Mouse (Mus musculus) megakaryocyte, embryonic 14.5 days (primary cell): ENCODE results near the gene Tppp. TPM values are rescaled to one million over a fixed set of nuclear protein-coding genes. Genes with fewer than 3 reads are reported as not detected.

ENCODE experiments used
- H3K27me3 ChIP-seq: replicated peaks from 2 replicates; pipeline ENCODE3; 2012; ENCODE audit warnings: inconsistent platforms
- H3K36me3 ChIP-seq: replicated peaks from 2 replicates; pipeline ENCODE3; 2012; ENCODE audit warnings: low read length, inconsistent platforms, mixed read lengths
- H3K4me1 ChIP-seq: 2 replicates; pipeline ENCODE4 v1.6.1; 2012; ENCODE audit warnings: inconsistent platforms
- H3K4me3 ChIP-seq: replicated peaks from 2 replicates; pipeline ENCODE3; 2012; ENCODE audit warnings: moderate library complexity, mild to moderate bottlenecking, inconsistent platforms
- H3K9me3 ChIP-seq: 2 replicates; pipeline ENCODE4 v1.6.1; 2012; ENCODE audit warnings: inconsistent platforms
- FLI1 ChIP-seq: IDR thresholded peaks from 2 replicates; pipeline ENCODE4 v1.6.1; 2012; ENCODE audit warnings: low read length, inconsistent platforms, mixed read lengths
- GATA1 ChIP-seq: IDR thresholded peaks from 3 replicates; pipeline ENCODE4 v1.6.1; 2012; ENCODE audit warnings: mixed read lengths, low read length, inconsistent platforms, borderline replicate concordance
- polyA plus RNA-seq: library from polyadenylated mRNA; stranded (reverse); fragments of >175 nt; gene quantifications from 2 replicates; pipeline ENCODE4 v1.2.3, GENCODE M21; 2012; ENCODE audit warnings: low replicate concordance; ENCODE audit not compliant: insufficient read depth

Tppp gene
- polyA plus RNA-seq, 1 experiment = 0.17 TPM

DNA sequence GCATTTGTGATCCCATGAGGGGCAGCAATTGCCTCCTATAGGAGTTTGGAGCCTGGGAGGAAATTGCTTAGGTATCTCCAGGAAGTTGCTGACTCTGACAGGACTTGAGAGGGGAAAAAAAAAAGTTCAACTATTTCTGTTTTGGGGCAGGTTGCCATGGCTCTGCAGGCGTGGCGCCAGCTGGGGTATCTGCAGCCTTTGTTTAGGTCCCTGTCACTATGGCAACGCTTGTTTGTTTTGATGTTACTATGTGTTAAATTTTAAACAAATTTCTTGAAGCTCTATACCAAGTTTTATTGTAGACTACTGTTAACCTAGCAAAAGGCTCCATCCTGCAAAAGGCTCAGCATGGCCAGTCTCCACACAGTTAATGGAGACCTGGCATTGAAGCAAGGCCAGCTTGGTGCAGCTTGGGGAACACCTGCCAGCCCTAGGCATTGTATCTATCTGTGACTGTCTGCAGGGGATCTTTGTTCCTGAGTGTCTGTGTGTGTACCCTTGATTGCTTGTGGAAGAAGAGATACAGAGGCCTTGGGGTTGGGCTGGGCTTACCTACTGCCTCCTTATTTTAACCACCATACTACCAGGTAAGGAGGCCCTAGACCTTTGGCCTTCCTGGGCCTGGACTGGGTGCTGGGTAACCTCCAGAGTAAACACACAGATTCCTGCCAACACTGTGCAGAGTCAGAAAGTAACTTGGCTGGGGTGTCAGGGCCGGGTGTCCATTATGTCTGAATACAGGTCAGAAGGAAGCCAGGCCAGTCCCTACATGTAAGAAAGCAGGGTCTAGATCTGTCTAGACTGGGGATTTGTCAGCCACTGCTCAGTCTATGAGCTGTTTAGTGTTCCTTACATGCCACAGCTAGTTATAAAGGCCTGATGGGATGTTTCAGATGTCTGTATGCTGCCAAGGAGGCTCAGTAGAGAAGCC lies 16.2 kb downstream of the Tppp start:
- H3K27me3 ChIP-seq = peaks cover 37% of the 10 kb centered on the region
- TF ChIP-seq GATA1 (no peak), FLI1 (no peak)
- peaks cover 61% of the 10 kb centered on the region for H3K4me1 ChIP-seq
- H3K9me3 ChIP-seq = no peaks in the 10 kb centered on the region
- H3K36me3 ChIP-seq = no peaks in the 10 kb centered on the region
- no peak overlapping the region for H3K4me3 ChIP-seq

GRCm38 (mm10) chr13:74026215-74026614 lies 17.0 kb downstream of the Tppp start:
- no peak for TF ChIP-seq GATA1
- no peak for TF ChIP-seq FLI1
- Histone ChIP-seq H3K4me1 (peaks cover 69% of the 10 kb centered on the region), H3K9me3 (no peaks in the 10 kb centered on the region), H3K27me3 (peaks cover 29% of the 10 kb centered on the region), H3K4me3 (no peak overlapping the region), H3K36me3 (no peaks in the 10 kb centered on the region)

GRCm38 (mm10) chr13:74028116-74028515 lies 18.9 kb downstream of the Tppp start:
- Histone ChIP-seq H3K36me3 (no peaks in the 10 kb centered on the region), H3K4me3 (no peak overlapping the region), H3K9me3 (no peaks in the 10 kb centered on the region), H3K27me3 (peaks cover 13% of the 10 kb centered on the region), H3K4me1 (peaks cover 69% of the 10 kb centered on the region)
- TF ChIP-seq FLI1 = no peak
- TF ChIP-seq GATA1 = no peak

GRCm38 (mm10) chr13:74029013-74029412 lies 19.8 kb downstream of the Tppp start:
- TF ChIP-seq GATA1 (no peak), FLI1 (no peak)
- H3K36me3 ChIP-seq = no peaks in the 10 kb centered on the region
- H3K9me3 ChIP-seq = no peaks in the 10 kb centered on the region
- H3K4me3 ChIP-seq = no peak overlapping the region
- peaks cover 7% of the 10 kb centered on the region for H3K27me3 ChIP-seq
- H3K4me1 ChIP-seq = peaks cover 64% of the 10 kb centered on the region

DNA sequence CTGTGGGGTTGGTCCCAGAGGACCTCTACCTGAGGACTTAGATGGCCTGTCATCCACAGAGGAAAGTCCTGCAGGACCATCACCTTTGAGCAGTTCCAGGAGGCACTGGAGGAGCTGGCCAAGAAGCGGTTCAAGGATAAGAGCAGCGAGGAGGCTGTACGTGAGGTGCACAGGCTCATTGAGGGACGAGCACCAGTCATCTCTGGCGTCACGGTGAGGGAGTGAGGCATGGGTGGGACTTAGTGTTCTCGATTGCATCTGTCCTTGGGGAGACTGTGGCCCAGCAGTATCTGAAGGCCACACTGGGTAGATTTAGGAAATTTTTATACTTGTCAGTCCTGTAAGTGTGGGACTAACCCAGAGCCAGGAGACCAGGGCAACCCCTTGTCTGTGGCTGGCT lies 21.5 kb downstream of the Tppp start:
- peak overlapping the region; percentile 21 for H3K4me3 ChIP-seq
- peaks cover under 1% of the 10 kb centered on the region for H3K36me3 ChIP-seq
- H3K9me3 ChIP-seq = no peaks in the 10 kb centered on the region
- peaks cover 73% of the 10 kb centered on the region for H3K4me1 ChIP-seq
- H3K27me3 ChIP-seq = no peaks in the 10 kb centered on the region
- TF ChIP-seq GATA1 (no peak), FLI1 (no peak)

DNA sequence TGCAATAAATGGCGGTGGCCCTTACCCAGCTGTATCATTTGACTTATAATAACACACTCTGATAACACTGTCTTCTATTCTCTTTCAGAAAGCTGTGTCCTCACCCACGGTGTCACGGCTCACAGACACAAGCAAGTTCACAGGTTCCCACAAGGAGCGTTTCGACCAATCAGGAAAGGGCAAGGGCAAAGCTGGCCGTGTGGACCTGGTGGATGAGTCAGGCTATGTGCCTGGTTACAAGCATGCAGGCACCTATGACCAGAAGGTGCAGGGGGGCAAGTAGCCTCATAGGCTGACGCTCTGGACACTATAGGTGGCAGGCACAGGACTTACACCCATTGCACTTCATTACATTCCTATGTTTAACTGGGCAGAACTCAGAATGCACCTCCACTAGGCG lies 21.9 kb downstream of the Tppp start:
- Histone ChIP-seq H3K4me3 (no peak overlapping the region), H3K27me3 (no peaks in the 10 kb centered on the region), H3K36me3 (peaks cover 4% of the 10 kb centered on the region), H3K4me1 (peaks cover 75% of the 10 kb centered on the region), H3K9me3 (no peaks in the 10 kb centered on the region)
- TF ChIP-seq GATA1 (no peak), FLI1 (no peak)

DNA sequence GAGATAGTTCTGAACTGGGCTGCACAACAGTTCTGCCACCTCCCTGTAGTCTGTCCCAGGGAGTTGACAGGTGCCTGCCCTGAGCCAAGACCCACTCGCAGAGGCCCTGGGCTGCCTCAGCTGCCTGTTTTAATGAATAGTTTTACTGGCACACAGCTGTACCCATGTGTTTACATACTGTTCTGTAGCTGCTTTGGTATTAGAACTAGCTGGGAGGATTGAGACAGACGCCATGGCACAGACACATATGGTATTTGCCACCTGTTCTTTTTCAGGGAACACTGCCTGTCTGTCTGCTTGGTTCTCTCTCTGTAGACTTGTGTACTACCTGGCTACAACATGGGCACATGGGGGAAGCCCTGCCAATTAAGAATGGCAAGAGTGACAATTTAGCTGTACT lies 25.5 kb downstream of the Tppp start:
- no peak overlapping the region for H3K4me3 ChIP-seq
- no peaks in the 10 kb centered on the region for H3K27me3 ChIP-seq
- H3K9me3 ChIP-seq = no peaks in the 10 kb centered on the region
- H3K4me1 ChIP-seq = peaks cover 73% of the 10 kb centered on the region
- H3K36me3 ChIP-seq = peaks cover 24% of the 10 kb centered on the region
- TF ChIP-seq FLI1 (no peak), GATA1 (no peak)

- peaks cover 34% of the 10 kb centered on the region for H3K36me3 ChIP-seq
- peaks cover 73% of the 10 kb centered on the region for H3K4me1 ChIP-seq
- H3K27me3 ChIP-seq = no peaks in the 10 kb centered on the region
- TF ChIP-seq FLI1 = no peak
- no peak for TF ChIP-seq GATA1
- no peaks in the 10 kb centered on the region for H3K9me3 ChIP-seq
- H3K4me3 ChIP-seq = no peak overlapping the region
Observed at GRCm38 (mm10) chr13:74035776-74036175, 26.6 kb downstream of the Tppp start.

GRCm38 (mm10) chr13:74039926-74040325 lies 30.7 kb downstream of the Tppp start:
- TF ChIP-seq GATA1 (no peak), FLI1 (no peak)

GRCm38 (mm10) chr13:74056194-74056593 lies 47.0 kb downstream of the Tppp start:
- Histone ChIP-seq H3K4me3 (no peak overlapping the region), H3K36me3 (peaks cover 62% of the 10 kb centered on the region), H3K9me3 (no peaks in the 10 kb centered on the region), H3K27me3 (no peaks in the 10 kb centered on the region), H3K4me1 (peaks cover 8% of the 10 kb centered on the region)
- no peak for TF ChIP-seq GATA1
- TF ChIP-seq FLI1 = no peak

More at GRCm38 (mm10) chr13:74039926-74040325, 30.7 kb downstream of the Tppp start:
- no peaks in the 10 kb centered on the region for H3K27me3 ChIP-seq
- H3K4me1 ChIP-seq = peaks cover 74% of the 10 kb centered on the region
- H3K9me3 ChIP-seq = no peaks in the 10 kb centered on the region
- peaks cover 68% of the 10 kb centered on the region for H3K36me3 ChIP-seq
- H3K4me3 ChIP-seq = no peak overlapping the region
